Mouse (Mus musculus): Measurements from ENCODE around the gene Ikzf4.
"Not testable (repeated sequence)": the region's sequence is repeated elsewhere in the genome, so short reads cannot be mapped to it uniquely, and the experiment has no call there.

Ikzf4 gene

GRCm38 (mm10) chr10:128640891-128641290, 4.9 kb downstream of the Ikzf4 start:
- no peak for DNase-seq (ENCODE audit: low spot score)

DNA sequence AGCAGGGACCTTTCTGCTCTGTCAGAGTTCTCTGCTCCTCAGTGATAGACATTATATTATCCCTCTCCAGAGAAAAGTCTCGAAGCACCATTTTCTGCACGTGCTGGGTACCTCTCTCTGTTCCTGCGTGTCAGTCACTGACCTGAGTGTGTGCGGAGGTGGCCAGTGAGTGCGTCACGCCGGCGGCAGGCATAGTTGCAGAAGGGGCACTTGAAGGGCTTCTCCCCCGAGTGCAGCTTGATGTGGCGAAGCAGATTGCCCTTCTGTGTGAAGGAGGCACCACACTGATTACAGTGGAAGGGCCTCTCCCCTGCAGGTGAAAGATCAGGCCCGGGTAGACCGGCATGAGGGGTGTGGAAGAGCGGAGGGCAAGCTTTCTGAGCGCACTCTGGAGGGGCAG, 5.8 kb downstream of the Ikzf4 start:
- DNase-seq (ENCODE audit: low spot score), result no peak

DNA sequence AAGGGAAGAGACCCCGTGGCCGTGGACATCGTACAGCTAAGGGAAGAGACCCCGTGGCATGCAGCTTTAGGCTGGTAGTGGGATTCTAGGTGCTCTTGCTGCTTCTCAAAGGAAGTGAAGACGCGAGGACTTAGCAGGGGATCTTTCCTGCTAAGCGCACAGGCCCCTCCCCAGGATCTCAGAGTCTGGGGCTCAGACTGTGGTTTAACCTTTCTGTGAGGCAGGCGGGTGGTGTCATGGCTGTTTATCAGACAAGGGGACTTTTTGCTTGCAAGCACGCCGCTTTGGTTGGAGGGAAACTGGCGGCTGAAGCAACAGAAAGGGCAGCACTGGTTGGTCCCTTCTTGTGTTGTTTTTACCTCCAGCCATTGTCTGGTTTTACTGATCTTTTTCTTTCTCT, 8.8 kb downstream of the Ikzf4 start:
- DNase-seq (ENCODE audit: low spot score), result no peak

DNA sequence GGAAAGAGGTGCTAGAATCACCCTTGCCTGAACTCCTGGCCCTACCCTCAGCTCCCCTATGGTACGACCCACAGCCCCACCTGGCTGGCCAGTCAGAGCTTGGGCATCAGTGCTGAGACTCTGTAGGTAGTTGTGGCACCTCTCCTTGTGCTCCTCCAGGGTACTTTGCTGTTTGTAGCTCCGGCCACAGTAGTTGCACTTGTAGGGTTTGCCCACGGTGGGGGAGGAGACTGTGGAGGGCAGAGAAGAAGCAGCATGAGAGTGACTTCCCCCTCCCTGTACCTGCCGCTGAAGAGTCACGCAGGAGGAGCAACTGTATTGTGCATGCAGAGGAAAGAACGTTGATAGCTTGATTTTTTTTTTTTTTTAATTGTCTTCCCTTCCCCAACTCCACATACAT, 9.2 kb downstream of the Ikzf4 start:
- no peak for DNase-seq (ENCODE audit: low spot score)

- no peak for DNase-seq (ENCODE audit: low spot score)
Observed at GRCm38 (mm10) chr10:128635697-128636096, 10.1 kb downstream of the Ikzf4 start.

DNA sequence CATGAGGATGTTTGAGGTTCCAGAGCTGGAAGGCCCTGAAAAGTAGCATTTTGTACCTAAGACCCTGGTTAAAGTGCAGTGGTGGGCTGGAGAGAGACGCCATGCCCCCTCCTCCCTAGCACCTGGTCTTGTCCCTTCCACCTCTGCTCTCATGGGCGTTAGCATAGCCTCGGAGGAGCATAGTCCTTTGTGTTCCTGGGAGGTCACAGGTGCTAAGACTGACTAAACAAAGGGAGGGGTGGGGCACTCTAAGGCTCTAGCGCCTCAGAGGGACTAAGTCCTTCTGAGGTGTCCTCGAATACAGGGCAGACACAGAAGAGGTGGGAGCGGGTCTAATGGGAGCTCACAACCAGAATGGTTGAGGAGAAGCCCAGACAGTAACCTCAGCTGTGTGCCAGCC, 14.2 kb downstream of the Ikzf4 start:
- no peak for DNase-seq (ENCODE audit: low spot score)

DNA sequence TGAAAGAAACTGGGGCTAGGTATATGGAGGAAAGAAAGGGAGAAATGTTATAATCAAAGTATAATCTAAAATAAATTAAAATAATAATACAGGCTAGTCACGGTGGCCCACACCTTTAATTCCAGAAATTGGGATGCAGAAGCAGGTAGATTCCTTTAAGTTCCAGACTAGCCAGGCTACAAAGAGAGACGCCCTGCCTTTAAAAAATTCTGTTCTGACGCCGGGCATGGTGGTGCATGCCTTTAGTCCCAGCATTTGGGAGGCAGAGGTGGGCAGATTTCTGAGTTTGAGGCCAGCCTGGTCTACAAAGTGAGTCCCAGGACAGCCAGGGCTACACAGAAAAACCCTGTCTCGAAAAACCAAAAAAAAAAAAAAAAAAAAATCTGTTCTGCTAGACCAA, 15.5 kb downstream of the Ikzf4 start:
- DNase-seq (ENCODE audit: low spot score), result not testable (repeated sequence)

- no peak for DNase-seq (ENCODE audit: low spot score)
Observed at GRCm38 (mm10) chr10:128629746-128630145, 16.0 kb downstream of the Ikzf4 start.

GRCm38 (mm10) chr10:128627398-128628317, 18.1 kb downstream of the Ikzf4 start:
- no peak for DNase-seq (ENCODE audit: low spot score)

DNA sequence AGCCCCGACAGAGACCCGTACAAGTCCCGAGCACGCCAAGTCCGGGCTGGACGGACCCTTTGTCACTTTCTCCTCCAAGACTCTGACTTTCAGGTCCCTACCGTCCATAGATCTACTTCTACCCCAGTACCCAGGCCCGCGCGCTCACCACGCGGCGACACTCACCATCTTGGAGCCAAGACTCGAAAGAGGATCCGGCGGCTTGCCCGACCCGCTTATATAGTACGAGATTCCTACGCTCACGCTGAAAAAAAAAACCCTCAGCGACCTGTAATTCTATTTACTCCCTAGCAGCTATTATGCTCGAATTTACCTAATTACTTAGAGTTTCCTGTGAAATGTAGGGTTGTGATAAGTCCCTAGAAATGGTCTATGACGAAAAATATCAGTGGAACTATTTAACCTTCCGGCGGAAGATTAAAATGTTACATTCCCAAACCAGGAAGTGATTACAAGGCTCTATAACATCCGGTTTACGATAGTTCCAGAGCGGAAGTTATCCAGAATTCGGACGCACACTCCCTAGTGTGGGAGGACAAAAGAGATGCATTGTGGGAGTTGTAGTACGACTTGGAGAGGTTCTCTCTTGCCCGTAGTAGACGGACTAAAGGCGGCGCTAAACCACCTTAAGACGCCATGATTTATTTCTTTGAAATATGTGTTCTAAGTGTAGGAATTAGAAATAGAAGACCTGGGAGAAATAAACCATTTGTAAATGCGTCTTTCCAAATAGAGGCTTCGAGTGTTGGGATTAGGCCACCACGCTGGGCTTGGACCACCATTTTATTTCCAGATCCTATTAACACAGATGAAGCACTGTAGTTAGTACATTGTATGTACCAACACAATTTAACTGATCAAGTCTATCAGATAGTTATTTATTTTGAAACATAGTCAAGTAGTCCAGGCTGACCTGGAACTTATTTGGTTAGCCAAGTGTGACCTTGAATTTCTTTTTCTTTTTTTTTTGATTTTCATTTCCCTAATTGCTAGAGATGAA, 19.2 kb downstream of the Ikzf4 start, which contains the start of gene Rps26:
Rps26 (minus strand) TSS at position 437 of the 1,000 bp plus-strand sequence.
- DNase-seq (ENCODE audit: low spot score), result peak; percentile 100

DNA sequence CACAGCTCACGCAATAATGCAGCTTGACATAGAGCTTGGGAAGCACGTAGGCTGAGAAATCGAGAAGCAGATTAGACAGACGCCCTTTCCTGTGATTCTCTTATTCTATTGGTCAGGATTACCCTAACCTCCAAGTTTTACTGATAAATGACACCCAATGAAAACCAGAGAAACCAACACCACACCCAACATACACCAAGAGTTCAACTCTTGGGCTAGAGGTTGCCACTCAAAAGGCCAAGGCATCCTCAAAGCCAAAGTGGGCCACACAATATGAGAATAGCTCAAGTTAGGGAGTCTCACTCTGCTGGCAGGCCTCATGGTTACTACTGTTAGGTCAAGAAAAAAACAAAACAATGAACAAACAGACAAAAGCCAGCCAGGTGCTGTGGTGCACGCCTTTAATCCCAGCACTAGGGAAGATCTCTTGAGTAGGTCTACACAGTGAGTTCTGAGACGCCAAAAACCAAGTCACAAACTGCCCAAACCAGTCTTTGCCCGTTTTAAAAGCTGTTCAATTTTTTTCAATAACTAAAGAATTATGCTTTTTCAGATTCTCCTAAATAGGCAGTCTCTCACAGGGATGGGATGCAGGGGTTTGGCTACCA, 20.4 kb downstream of the Ikzf4 start:
- peak; percentile 56 for DNase-seq (ENCODE audit: low spot score)

- peak; percentile 37 for DNase-seq (ENCODE audit: low spot score)
Observed at GRCm38 (mm10) chr10:128623106-128623613, 22.6 kb downstream of the Ikzf4 start.

- DNase-seq (ENCODE audit: low spot score), result peak; percentile 35
Observed at GRCm38 (mm10) chr10:128622702-128623101, 23.1 kb downstream of the Ikzf4 start.

GRCm38 (mm10) chr10:128621986-128622520, 23.7 kb downstream of the Ikzf4 start:
- no peak for DNase-seq (ENCODE audit: low spot score)

GRCm38 (mm10) chr10:128620241-128620640, 25.6 kb downstream of the Ikzf4 start:
- DNase-seq (ENCODE audit: low spot score), result no peak

- not testable (repeated sequence) for DNase-seq (ENCODE audit: low spot score)
Observed at GRCm38 (mm10) chr10:128619148-128619547, 26.6 kb downstream of the Ikzf4 start.

DNA sequence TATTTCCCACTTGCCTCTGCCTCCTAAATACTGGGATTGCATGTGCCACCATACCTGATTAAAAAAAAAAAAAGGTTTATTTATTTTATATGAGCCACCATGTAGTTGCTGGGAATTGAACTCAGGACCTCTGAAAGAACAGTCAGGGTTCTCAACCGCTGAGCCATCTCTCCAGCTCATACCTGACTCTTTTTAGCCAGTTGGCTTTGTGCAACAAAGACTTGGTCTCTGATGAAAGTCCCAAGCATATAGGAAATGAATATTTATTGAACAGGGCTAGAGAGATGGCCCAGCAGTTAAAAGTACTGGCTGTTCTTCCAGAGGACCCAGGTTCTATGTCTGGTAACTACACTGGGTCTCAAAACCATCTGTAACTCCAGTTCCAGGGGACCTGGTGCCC, 27.2 kb downstream of the Ikzf4 start:
- no peak for DNase-seq (ENCODE audit: low spot score)

DNA sequence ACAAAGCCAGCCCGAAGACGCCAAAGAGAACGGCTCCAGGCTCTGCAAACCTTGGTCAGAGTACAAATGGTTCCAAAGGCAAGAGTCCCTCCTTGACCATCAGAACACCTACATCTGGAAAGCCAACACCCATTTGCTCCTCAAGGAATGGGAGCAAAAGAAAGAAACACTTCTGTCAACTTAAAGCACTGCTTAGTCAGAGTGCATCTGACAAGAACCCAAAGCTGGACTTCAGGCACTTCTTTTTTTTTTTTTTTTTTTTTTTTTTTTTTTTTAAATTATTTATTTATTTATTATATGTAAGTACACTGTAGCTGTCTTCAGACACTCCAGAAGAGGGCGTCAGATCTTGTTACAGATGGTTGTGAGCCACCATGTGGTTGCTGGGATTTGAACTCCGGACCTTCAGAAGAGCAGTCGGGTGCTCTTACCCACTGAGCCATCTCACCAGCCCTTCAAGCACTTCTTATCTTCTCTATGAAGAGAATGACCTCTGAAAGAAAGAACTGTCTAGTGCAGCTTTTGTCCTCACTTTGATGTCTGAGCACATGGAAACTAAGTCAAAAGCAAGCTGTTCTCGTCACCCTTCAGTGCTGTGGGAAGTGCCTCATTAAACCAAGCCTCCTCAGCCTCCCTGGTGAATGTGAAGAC, 29.9 kb downstream of the Ikzf4 start:
- DNase-seq (ENCODE audit: low spot score), result not testable (repeated sequence)

GRCm38 (mm10) chr10:128614934-128615333, 30.9 kb downstream of the Ikzf4 start:
- no peak for DNase-seq (ENCODE audit: low spot score)

DNA sequence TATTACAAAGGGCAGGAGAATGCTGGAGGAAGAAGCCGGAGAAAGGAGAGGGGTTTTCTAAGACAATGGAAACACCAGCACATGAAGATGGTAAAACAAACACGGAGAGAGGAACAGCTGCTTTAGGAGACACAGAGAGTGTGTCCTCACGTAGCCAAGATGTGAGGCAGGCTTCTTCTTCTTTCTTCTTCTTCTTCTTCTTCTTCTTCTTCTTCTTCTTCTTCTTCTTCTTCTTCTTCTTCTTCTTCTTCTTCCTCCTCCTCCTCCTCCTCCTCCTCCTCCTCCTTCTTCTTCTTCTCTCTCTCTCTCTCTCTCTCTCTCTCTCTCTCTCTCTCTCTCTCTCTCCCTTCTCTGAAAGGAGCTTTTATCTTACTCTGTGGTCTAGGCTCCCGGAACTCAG, 32.0 kb downstream of the Ikzf4 start:
- not testable (repeated sequence) for DNase-seq (ENCODE audit: low spot score)

DNA sequence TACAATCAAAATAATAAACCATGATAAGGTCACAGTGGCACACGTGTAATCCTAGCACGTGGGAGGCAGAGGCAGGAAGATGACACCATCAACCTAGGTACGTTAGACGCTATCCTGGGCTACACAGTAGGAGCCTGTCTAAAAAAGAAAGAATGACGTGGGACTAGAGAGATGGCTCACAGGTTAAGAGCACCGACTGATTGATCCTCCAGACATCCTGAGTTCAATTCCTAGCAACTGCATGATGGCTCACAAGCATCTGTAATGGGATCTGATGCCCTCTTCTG, 32.7 kb downstream of the Ikzf4 start:
- DNase-seq (ENCODE audit: low spot score), result no peak
